Mouse (Mus musculus): ENCODE measurements around the gene P4ha2. TPM values are rescaled to one million over a fixed set of nuclear protein-coding genes. Genes with fewer than 3 reads are reported as not detected.

The P4ha2 gene
- 16.6 and 27.6 TPM in 2 replicates for polyA plus RNA-seq (2015; fragmentation: Nextera tagmentation; extraction: Ambion mirVana)

GRCm38 (mm10) chr11:54100045-54100691 lies at the start of gene P4ha2:
Gene P4ha2, plus strand, starts transcription at chr11:54100095.

GRCm38 (mm10) chr11:54068520-54069371 lies 31.1 kb upstream of the P4ha2 start, which contains the start of gene Pdlim4:
Gene Pdlim4, minus strand, starts transcription at chr11:54069014.

Other genes with a start within 250 kb of the P4ha2 start
- 2.2 and 2.8 TPM in 2 replicates for gene Gm12216, start 240.8 kb upstream of the P4ha2 start, polyA plus RNA-seq (2015; fragmentation: Nextera tagmentation; extraction: Ambion mirVana)
- gene Slc22a5, start 208.4 kb upstream of the P4ha2 start, polyA plus RNA-seq (2015; fragmentation: Nextera tagmentation; extraction: Ambion mirVana), result 4.6 and 4.9 TPM in 2 replicates
- 1.4 and 1.5 TPM in 2 replicates for gene Slc22a21, start 119.8 kb upstream of the P4ha2 start, polyA plus RNA-seq (2015; fragmentation: Nextera tagmentation; extraction: Ambion mirVana)
- 0.56 and 4.2 TPM in 2 replicates for gene Slc22a4, start 72.0 kb upstream of the P4ha2 start, polyA plus RNA-seq (2015; fragmentation: Nextera tagmentation; extraction: Ambion mirVana)
- 66.8 and 67.0 TPM in 2 replicates for gene Pdlim4, start 31.1 kb upstream of the P4ha2 start, polyA plus RNA-seq (2015; fragmentation: Nextera tagmentation; extraction: Ambion mirVana)
- not detected in 2 replicates for gene Csf2, start 149.6 kb downstream of the P4ha2 start, polyA plus RNA-seq (2015; fragmentation: Nextera tagmentation; extraction: Ambion mirVana)
- gene Il3, start 167.2 kb downstream of the P4ha2 start, polyA plus RNA-seq (2015; fragmentation: Nextera tagmentation; extraction: Ambion mirVana), result not detected in 2 replicates
- 2.4 and 4.1 TPM in 2 replicates for gene Acsl6, start 203.7 kb downstream of the P4ha2 start, polyA plus RNA-seq (2015; fragmentation: Nextera tagmentation; extraction: Ambion mirVana)